Mouse (Mus musculus): ENCODE data around the gene Gm47985.
"Not testable (repeated sequence)": the region's sequence is repeated elsewhere in the genome, so short reads cannot be mapped to it uniquely, and the experiment has no call there.

Gene Gm47985

DNA sequence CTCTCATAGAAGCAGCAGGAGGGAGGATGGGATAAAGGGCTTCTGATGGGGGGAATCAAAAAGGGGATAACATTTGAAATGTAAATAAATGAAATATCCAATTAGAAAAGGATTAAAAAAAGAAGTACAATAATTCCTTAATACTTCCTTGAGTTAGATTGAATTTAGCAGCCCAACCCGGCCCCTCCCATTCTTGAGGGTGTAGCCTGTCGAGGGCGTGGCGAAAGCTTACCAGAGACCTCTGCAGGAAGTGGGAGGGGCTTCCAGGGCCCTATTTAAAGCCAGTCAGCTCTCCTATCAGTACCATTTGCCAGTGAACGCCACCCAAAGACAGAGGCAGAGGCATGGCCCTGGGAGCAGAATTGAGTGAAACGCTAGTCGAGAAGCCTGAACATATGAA lies at the start of gene Gm47985:
Gm47985 (plus strand) TSS at position 272 of the 400 bp plus-strand sequence.
- DNase-seq (ENCODE audit: low spot score) = not testable (repeated sequence)

DNA sequence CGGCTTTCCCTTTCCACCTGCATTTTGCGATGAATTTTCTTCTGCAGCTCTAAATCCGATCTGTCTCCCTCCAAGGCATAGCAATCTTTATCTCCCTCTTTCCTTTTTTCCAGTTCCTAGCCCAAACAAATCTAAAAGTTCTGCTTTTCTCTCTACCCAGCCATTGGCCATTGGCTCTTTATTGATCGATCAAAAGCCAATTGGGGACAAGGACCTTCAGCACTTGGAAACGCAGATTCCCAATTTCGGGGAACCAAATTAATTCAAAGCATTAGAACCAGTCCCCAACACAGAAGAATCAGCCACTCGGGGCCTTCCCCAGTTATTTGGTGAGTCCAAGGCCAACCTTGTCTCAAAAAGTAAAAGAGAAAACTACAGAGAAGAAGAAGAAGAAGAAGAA lies 49.7 kb upstream of the Gm47985 start:
- no peak for DNase-seq (ENCODE audit: low spot score)

DNA sequence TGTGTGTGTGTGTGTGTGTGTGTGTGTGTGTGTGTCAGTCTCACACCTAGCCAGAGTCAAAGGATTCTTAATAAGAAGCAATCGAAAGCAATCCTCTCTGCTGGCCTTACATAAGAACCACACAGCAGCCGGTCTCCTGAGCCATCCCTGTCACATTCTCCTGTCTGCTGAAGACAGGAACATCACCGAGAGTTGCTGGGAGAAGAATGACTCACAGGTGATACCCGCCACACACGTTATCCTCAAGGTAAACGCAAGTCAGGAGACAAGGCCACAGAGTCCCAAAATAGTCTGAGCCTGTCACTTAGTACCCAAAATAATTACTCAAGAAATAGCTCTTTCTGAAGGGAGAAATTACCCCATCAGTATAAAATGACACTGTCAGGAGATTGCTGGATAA lies 43.9 kb upstream of the Gm47985 start:
- no peak for DNase-seq (ENCODE audit: low spot score)

GRCm38 (mm10) chr1:151140956-151141355 lies 41.4 kb upstream of the Gm47985 start:
- no peak for DNase-seq (ENCODE audit: low spot score)

DNA sequence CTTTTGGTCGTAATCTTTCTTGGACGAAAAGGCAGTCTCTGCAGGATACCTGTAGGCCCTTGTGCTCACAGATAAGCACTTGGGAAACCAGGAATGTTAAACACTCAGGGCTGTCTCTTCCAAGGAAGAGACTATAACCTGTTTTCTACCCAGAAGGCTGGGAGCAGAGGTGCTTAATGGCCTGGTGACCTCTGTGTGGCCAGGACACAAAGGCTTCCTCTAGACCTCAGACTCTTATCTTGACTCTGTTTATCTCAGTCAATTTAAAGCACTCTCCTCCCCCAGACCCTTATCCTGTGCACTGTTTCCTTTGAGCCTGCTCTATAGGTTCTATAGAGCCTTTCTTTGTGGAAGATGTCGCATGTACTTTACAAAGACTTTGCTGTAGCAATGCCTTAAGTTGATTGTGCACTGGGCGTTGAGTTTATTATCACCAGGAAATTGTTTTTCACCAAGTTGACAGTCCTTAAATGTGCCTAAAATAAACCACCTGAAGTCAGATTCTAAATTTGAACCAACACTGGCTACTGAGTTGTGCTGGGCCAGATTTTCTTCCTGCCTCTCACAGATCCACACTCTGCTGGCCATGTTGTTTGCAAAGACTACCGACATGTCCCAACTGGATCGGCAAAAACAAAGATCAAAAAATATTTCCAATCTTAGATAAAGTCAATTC lies 37.7 kb upstream of the Gm47985 start:
- no peak for DNase-seq (ENCODE audit: low spot score)

- DNase-seq (ENCODE audit: low spot score) = no peak
These were observed 34.5 kb upstream of the Gm47985 start for GRCm38 (mm10) chr1:151147801-151148200.

- no peak for DNase-seq (ENCODE audit: low spot score)
These were observed 32.1 kb upstream of the Gm47985 start for GRCm38 (mm10) chr1:151150211-151150610.

DNA sequence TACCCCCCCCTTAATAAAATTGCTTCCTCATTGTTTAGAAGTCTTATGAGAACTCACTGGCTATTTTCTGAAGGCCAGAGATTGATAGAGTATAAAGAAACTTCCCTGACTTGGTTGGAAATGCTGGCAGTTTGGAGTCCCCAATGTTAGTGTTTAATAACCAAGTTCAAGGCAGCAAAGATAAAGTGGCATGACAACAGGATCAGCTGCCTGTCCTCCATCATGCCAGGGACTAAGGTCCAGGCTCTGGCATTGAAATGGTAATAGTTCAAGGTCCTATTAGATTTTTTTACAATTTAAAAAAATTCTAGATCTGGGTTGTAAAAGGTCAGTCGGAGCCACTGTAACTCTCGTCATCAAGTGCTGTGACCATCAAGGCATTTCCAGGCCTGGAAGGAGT lies 31.2 kb upstream of the Gm47985 start:
- DNase-seq (ENCODE audit: low spot score) = no peak

DNA sequence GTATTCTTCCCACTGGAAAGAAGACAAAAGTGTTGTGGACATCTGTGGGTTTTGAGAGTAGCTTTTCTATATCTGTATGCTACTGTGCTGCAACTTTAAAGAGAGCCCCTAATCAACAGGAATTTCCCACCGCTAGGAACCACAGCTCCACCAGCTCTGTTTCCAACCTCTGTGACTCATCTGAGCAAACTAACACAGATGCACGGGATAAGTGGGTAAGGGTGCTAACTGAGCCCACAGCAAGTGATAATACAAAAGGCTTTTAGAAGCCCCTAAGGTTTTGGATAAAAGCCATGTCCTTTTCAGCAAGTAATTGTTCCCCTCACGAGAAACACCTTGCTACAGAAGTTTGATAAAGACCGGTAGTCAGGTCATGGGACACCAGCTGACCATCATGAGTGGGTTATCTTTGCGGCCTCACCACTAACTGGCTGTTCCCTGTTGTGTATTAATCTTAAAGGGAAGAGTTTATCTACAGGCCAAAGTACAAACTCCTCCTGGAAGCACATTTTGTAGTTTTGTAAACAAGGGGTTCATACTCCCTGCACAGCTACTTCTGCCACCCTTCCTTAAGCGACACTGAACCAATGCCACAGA lies 29.2 kb upstream of the Gm47985 start:
- DNase-seq (ENCODE audit: low spot score) = no peak

DNA sequence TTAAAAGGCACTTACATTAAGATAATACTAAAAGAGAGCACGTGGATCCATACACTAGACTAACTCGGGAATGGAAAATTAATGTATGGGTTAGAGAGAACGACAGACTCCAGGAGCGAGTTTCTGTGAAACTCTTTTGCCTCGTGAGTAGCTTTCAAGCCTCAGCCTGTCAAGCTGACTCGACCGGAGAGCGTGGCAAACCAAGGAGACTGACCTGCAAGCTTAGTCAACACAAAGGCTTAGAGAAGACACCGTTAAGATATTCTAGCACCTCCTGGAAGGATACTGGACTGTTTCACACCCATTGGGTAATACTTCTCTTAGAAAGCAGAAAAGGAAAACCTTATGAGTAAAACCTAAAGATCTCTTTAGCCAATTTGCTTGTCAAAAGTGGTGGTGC lies 28.2 kb upstream of the Gm47985 start:
- not testable (repeated sequence) for DNase-seq (ENCODE audit: low spot score)

DNA sequence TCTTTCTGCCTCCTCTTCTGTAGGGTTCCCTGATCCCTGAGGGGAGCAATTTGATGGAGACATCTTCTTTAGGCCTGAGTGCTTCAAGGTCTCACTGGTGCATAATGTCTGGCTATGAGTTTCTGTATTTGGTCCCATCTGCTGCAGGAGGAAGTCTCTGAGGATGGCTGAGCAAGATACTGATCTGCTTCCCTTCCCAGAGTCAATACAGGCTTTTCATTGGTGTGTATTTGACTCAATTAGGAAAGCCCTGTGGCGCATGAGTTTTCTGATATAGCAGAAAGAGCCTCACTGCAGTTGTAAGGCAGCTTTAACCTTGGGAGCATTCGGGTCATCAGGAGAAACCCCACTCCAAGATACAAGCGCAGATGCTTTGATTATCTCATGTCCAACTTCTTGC lies 26.2 kb upstream of the Gm47985 start:
- no peak for DNase-seq (ENCODE audit: low spot score)

DNA sequence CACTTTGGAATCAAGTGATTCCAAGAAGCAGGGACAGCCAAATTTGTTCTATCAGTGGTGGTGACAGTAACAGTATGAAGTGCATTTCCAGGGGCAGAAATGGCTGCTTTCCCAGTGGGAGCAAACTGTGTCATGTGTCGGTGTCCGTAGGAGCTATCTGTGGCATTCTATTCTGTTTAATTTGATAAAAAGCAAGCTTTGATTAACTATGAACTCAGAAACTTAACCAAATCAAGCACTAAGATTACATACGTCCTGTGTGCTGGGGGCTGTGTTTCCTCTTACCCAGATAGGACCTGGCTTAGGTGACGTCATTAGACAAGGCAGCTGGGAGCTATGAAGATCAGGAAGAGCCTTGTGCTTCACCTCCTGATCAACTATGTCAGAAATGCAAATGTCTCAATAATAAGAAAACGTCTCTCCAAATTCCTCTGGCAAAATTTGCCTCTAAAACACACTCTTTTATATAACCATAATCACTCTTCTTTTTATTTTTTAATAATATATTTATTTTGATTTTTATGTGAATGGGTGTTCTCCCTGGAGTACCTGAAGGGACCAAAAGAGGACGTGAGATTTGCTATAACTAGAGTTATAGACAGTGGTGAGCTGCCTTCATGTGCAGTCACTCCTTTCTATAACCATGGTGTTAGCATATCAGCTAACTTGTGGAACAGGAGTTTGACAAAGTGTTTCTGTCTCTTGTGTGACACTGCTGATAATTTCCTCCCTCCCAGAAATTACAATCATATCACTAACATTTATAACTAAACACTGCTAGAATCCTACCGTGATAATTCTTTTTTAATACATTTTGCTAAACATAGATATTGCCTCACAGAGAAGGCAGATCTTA lies 25.3 kb upstream of the Gm47985 start:
- DNase-seq (ENCODE audit: low spot score) = no peak

- DNase-seq (ENCODE audit: low spot score) = no peak
These were observed 24.1 kb upstream of the Gm47985 start for GRCm38 (mm10) chr1:151157963-151158856.

DNA sequence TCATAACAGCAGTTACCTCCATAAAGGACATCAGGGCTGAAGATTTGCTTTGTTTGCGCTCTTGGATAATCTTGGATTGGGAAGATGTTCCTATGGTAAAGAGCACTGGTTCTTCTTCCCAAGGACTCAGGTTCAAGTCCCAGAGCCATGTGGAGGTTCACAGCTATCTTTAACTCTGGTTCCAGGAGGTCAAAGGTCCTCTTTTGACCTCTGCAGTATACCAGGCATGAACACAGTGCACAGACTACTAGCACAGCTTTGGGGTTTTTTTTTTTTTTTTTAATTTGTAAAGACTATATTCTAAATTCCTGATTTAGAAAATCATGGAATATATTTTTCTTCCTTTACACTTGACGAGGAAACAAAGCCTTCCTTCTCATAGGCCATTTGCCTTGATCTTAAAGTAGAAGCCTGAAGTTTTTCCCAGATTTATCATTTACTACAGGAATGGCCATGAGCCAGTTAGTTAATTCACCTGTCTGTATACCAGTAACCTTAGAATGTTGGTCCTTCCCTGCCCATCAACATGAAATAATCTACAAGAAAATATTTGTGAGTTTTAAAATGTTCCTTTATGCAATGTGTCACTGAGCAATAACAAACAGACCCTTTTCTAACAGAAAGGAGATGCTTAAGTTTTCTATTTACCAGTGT lies 23.4 kb upstream of the Gm47985 start:
- no peak for DNase-seq (ENCODE audit: low spot score)

- no peak for DNase-seq (ENCODE audit: low spot score)
These were observed 16.3 kb upstream of the Gm47985 start for GRCm38 (mm10) chr1:151166031-151166430.

GRCm38 (mm10) chr1:151167297-151168047 lies 14.9 kb upstream of the Gm47985 start:
- no peak for DNase-seq (ENCODE audit: low spot score)

GRCm38 (mm10) chr1:151168637-151169036 lies 13.7 kb upstream of the Gm47985 start:
- DNase-seq (ENCODE audit: low spot score) = no peak

DNA sequence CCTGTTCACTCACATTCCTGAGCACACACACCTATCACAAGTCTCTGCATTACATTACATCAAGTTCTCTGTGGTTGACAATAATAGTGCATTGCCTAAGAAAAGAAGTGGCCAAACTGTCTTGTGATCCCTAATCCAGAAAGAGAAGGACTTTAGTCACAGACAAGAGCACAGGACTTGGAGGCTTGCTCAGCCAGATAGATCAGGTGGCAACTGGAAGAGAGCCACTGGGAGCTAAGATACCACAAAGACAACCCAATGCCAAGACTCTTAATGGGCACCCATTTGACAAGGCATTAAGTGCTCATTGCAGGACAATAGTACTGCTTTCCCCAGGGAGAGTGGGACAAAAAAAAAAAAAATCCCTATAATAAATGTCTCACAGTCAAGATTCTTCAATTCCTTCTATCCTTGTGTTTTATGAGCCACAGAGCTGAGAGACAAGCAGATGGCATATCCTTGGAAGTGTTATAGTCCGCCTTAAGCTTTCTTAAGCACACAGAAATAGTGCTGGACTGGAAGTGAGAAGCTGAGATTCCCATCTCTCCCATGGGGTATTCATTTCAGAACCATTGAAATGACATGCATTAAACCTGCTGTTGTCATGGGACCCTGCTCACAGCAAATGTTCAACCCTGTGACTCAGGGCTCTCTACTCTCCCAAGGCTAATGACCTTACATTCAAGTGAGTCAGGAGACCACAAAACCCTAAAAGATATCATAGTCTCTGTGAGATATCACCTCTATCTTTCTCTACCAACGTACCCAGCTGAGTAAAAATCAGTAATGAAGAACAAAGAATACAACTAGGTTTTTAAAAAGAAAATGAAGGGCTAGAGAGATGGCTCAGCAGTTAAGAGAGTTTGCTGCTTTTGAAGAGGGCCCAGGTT lies 10.5 kb upstream of the Gm47985 start:
- DNase-seq (ENCODE audit: low spot score) = no peak

DNA sequence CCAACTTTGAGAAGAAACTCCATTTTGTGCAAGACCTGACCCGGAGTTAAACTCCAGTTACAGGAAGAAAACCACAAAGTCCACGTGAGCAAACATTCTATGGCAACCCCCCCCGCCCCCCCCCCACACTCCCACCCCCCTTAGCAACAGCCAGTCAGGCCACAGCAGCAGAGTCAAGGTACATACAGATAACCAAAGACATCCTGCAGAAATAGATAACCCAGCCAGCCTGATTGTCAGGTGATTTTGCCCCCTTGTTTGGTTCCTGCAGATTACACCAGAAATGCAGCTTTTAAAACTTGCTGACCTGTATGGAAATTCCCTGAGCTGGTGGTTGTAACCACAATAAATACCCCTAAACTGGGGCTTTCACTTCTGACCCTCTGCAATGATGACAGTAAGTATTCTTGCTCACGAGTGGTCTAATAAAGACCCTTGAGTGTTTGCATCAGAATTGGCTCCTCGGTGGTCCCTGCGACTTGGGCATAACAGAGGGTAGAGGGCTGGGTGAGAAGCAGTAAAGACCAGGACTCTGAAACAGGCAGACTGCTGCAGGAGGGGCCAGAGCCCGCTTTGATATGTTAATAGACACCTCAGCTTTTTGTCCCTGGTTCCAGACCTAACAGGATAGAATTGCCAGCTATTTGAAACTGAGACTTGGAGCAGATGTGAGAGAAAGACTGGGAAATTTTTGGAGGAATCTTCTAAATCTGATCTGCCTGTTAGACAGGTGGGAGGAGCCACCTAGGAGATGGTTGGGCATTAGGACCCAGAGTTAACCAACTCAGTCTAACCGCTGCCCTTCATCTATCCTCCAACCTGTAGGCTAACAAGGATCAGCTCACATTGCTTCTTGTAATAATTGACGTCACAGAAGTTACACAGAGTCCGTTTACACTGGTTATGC lies 5.1 kb upstream of the Gm47985 start:
- DNase-seq (ENCODE audit: low spot score) = no peak

All from ovary, adult 18-20 months (tissue).